Mouse (Mus musculus): ENCODE results near the gene Rhob. TPM values are rescaled to one million over a fixed set of nuclear protein-coding genes. Genes with fewer than 3 reads are reported as not detected.

Gene Rhob
- polyA plus RNA-seq, 1 experiment: 130 TPM

DNA sequence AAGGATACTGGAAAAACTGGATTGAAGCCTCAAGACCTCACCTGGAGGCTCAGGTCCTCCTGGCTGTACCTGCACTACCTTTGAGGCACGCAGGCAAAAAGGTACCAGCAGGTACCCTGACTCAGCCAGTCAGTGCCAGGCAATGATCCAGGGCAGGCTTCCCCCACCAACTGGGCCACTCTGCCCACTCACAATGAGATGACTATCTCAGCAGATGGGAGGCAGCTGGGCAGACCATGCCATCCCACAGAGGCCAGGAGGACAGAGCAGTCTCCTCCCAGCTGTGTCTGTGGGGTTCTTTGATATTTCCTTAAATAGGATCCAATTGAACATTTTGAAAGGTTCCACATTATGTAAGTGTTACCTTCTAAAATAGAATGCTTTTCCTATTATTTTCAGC lies 49.8 kb downstream of the Rhob start:
- Histone ChIP-seq H3K79me3 (ENCODE audit: low read depth) (no peaks in the 10 kb centered on the region), H3K79me2 (ENCODE audit: control insufficient read depth, insufficient read depth) (no peaks in the 10 kb centered on the region), H3ac (ENCODE audit: control insufficient read depth, insufficient read length, low read depth) (no peak overlapping the region), H3K36me3 (ENCODE audit: control insufficient read depth, insufficient read depth) (no peaks in the 10 kb centered on the region), H3K27me3 (ENCODE audit: control insufficient read depth, insufficient read depth, insufficient read length) (no peaks in the 10 kb centered on the region), H3K4me3 (ENCODE audit: insufficient read depth, poor library complexity, severe bottlenecking) (no peak overlapping the region)
- TF ChIP-seq MYOG (IDR thresholded peaks at IDR 0.05; ENCODE audit: control insufficient read depth, extremely low read depth, insufficient read length): no peak
- no peak for TF ChIP-seq FOSL1 (IDR thresholded peaks at IDR 0.05; ENCODE audit: insufficient read depth, low read length, poor library complexity, severe bottlenecking)
- peak; percentile 33 for TF ChIP-seq MYOD1 (IDR thresholded peaks at IDR 0.05; ENCODE audit: control insufficient read depth, insufficient read length, low read depth)
- no peak for TF ChIP-seq CEBPB (IDR thresholded peaks at IDR 0.05; ENCODE audit: low read depth)
- TF ChIP-seq CTCF (IDR thresholded peaks at IDR 0.05; ENCODE audit: control insufficient read depth, insufficient read depth, insufficient read length): no peak

Other genes starting within 250 kb of the Rhob start
- gene Gdf7, start 198.1 kb downstream of the Rhob start, polyA plus RNA-seq (2012; fragmentation: generic; extraction: Trizol): 0.09 TPM
- 21.8 TPM for gene Hs1bp3, start 186.6 kb downstream of the Rhob start, polyA plus RNA-seq (2012; fragmentation: generic; extraction: Trizol)
- gene Slc7a15, start 99.1 kb upstream of the Rhob start, polyA plus RNA-seq (2012; fragmentation: generic; extraction: Trizol): not detected
- 19.9 TPM for gene Pum2, start 174.1 kb upstream of the Rhob start, polyA plus RNA-seq (2012; fragmentation: generic; extraction: Trizol)